Mouse (Mus musculus): Measurements from ENCODE around the gene Slbp. TPM values are rescaled to one million over a fixed set of nuclear protein-coding genes. Genes with fewer than 3 reads are reported as not detected.

Gene Slbp
- total and polyA plus RNA-seq, 2 experiments, result 5.6 to 20.7 TPM

- under 1% methylated on average over 32 of the region's 32 CpGs for WGBS
- no peaks in the 10 kb centered on the region for H3K27me3 ChIP-seq (ENCODE audit: control insufficient read depth, insufficient read depth, low read length)
- no peak for DNase-seq (ENCODE audit: extremely low read depth, low read depth, low spot score)
- TF ChIP-seq POLR2A (IDR thresholded peaks at IDR 0.05; ENCODE audit: extremely low read depth, insufficient read depth, low read length) (no peak), CTCF (IDR thresholded peaks at IDR 0.05; ENCODE audit: low read depth, low read length) (no peak)
- peak overlapping the region; percentile 77 for H3K4me3 ChIP-seq (ENCODE audit: insufficient read depth, low read depth, low read length)
- H3K4me1 ChIP-seq (ENCODE audit: control insufficient read depth, insufficient read depth, low read length), result peaks cover 6% of the 10 kb centered on the region
- peaks cover 2% of the 10 kb centered on the region; the same call in 1 of the 2 replicates for H3K36me3 ChIP-seq (ENCODE audit: control insufficient read depth, insufficient read depth, low read length)
- peaks cover 6% of the 10 kb centered on the region; the same call in 1 of the 2 replicates for H3K79me2 ChIP-seq (ENCODE audit: control insufficient read depth, insufficient read depth, low read length)
- H3K9ac ChIP-seq (ENCODE audit: low read depth, low read length), result peak overlapping the region; percentile 86
- H3K27ac ChIP-seq (replicated peaks; ENCODE audit: insufficient read depth, low read depth, low read length), result peak overlapping the region; percentile 81
These were observed 4.9 kb upstream of the Slbp start for GRCm38 (mm10) chr5:33657251-33657786.

DNA sequence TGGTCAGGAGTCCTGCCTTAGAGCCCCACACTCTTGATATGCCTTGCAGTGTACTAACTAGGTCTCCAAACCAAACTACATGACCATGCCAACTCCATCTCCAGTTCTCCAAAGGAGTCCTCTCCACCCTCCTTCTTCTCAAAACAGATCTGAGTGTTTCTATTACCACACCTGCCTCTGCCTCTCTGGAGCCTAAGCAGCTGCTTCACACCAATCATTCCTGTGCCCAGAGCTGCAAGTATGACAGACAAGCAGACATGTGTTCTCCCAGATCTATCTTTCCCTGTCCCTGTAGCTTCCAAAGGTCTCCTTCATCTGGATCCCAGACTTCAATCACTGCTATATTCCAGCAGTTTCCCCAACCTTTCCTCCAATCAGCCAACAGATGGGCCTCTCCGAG, 4.4 kb upstream of the Slbp start:
- peak overlapping the region; percentile 81 for H3K27ac ChIP-seq (replicated peaks; ENCODE audit: insufficient read depth, low read depth, low read length)
- TF ChIP-seq POLR2A (IDR thresholded peaks at IDR 0.05; ENCODE audit: extremely low read depth, insufficient read depth, low read length), result no peak
- no peak for TF ChIP-seq CTCF (IDR thresholded peaks at IDR 0.05; ENCODE audit: low read depth, low read length)
- DNase-seq (ENCODE audit: extremely low read depth, low read depth, low spot score), result no peak
- peaks cover 2% of the 10 kb centered on the region; the same call in 1 of the 2 replicates for H3K36me3 ChIP-seq (ENCODE audit: control insufficient read depth, insufficient read depth, low read length)
- H3K9ac ChIP-seq (ENCODE audit: low read depth, low read length), result peak overlapping the region; percentile 86
- H3K79me2 ChIP-seq (ENCODE audit: control insufficient read depth, insufficient read depth, low read length), result peaks cover 6% of the 10 kb centered on the region; the same call in 1 of the 2 replicates
- peaks cover 6% of the 10 kb centered on the region for H3K4me1 ChIP-seq (ENCODE audit: control insufficient read depth, insufficient read depth, low read length)
- H3K4me3 ChIP-seq (ENCODE audit: insufficient read depth, low read depth, low read length), result peak overlapping the region; percentile 77; the same call in 1 of the 2 replicates
- WGBS, result 4% methylated on average over 1 of the region's 1 CpGs
- no peaks in the 10 kb centered on the region for H3K27me3 ChIP-seq (ENCODE audit: control insufficient read depth, insufficient read depth, low read length)

GRCm38 (mm10) chr5:33655251-33655840, 3.0 kb upstream of the Slbp start:
- Histone ChIP-seq H3K27ac (replicated peaks; ENCODE audit: insufficient read depth, low read depth, low read length) (no peak overlapping the region), H3K9ac (ENCODE audit: low read depth, low read length) (no peak overlapping the region), H3K27me3 (ENCODE audit: control insufficient read depth, insufficient read depth, low read length) (no peaks in the 10 kb centered on the region), H3K4me3 (ENCODE audit: insufficient read depth, low read depth, low read length) (no peak overlapping the region), H3K36me3 (ENCODE audit: control insufficient read depth, insufficient read depth, low read length) (peaks cover 2% of the 10 kb centered on the region; the same call in 1 of the 2 replicates), H3K4me1 (ENCODE audit: control insufficient read depth, insufficient read depth, low read length) (peaks cover 6% of the 10 kb centered on the region), H3K79me2 (ENCODE audit: control insufficient read depth, insufficient read depth, low read length) (peaks cover 6% of the 10 kb centered on the region; the same call in 1 of the 2 replicates)
- DNase-seq (ENCODE audit: extremely low read depth, low read depth, low spot score), result no peak
- WGBS, result 96% methylated on average over 10 of the region's 10 CpGs
- TF ChIP-seq CTCF (IDR thresholded peaks at IDR 0.05; ENCODE audit: low read depth, low read length) (no peak), POLR2A (IDR thresholded peaks at IDR 0.05; ENCODE audit: extremely low read depth, insufficient read depth, low read length) (no peak)

- peaks cover 6% of the 10 kb centered on the region; the same call in 1 of the 2 replicates for H3K79me2 ChIP-seq (ENCODE audit: control insufficient read depth, insufficient read depth, low read length)
- no peak overlapping the region for H3K27ac ChIP-seq (replicated peaks; ENCODE audit: insufficient read depth, low read depth, low read length)
- WGBS, result 92% methylated on average over 13 of the region's 13 CpGs
- no peak overlapping the region for H3K4me3 ChIP-seq (ENCODE audit: insufficient read depth, low read depth, low read length)
- peaks cover 6% of the 10 kb centered on the region for H3K4me1 ChIP-seq (ENCODE audit: control insufficient read depth, insufficient read depth, low read length)
- no peaks in the 10 kb centered on the region for H3K27me3 ChIP-seq (ENCODE audit: control insufficient read depth, insufficient read depth, low read length)
- H3K9ac ChIP-seq (ENCODE audit: low read depth, low read length), result no peak overlapping the region
- TF ChIP-seq POLR2A (IDR thresholded peaks at IDR 0.05; ENCODE audit: extremely low read depth, insufficient read depth, low read length) (no peak), CTCF (IDR thresholded peaks at IDR 0.05; ENCODE audit: low read depth, low read length) (no peak)
- DNase-seq (ENCODE audit: extremely low read depth, low read depth, low spot score), result no peak
- peaks cover 5% of the 10 kb centered on the region for H3K36me3 ChIP-seq (ENCODE audit: control insufficient read depth, insufficient read depth, low read length)
These were observed 2.0 kb upstream of the Slbp start for GRCm38 (mm10) chr5:33654424-33654823.

DNA sequence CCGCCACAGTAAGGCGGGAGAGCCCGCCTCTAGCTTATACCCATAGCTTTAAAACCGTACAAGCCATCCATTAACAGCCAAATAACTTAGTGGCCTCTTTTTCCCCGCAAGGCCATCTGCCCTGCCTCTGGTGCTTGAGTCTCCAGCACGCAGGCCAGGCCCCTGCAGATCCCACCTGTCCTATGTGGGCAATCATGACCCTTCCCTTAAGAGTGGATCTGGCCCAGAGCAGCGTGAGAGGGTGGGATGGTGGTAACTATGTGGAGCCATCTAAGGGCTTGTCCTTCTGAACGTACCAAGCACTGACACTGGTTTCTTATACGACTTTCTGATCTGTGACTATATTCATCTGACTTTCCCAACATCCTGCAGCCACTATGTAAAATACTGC, 404 bp upstream of the Slbp start:
- Histone ChIP-seq H3K9ac (ENCODE audit: low read depth, low read length) (no peak overlapping the region), H3K4me1 (ENCODE audit: control insufficient read depth, insufficient read depth, low read length) (peaks cover 6% of the 10 kb centered on the region), H3K79me2 (ENCODE audit: control insufficient read depth, insufficient read depth, low read length) (peaks cover 8% of the 10 kb centered on the region; the same call in 1 of the 2 replicates), H3K27me3 (ENCODE audit: control insufficient read depth, insufficient read depth, low read length) (no peaks in the 10 kb centered on the region), H3K36me3 (ENCODE audit: control insufficient read depth, insufficient read depth, low read length) (peaks cover 16% of the 10 kb centered on the region), H3K4me3 (ENCODE audit: insufficient read depth, low read depth, low read length) (no peak overlapping the region), H3K27ac (replicated peaks; ENCODE audit: insufficient read depth, low read depth, low read length) (no peak overlapping the region)
- TF ChIP-seq CTCF (IDR thresholded peaks at IDR 0.05; ENCODE audit: low read depth, low read length) (no peak), POLR2A (IDR thresholded peaks at IDR 0.05; ENCODE audit: extremely low read depth, insufficient read depth, low read length) (no peak)
- peak; percentile 9 for DNase-seq (ENCODE audit: extremely low read depth, low read depth, low spot score)
- WGBS, result 12% methylated on average over 9 of the region's 9 CpGs

DNA sequence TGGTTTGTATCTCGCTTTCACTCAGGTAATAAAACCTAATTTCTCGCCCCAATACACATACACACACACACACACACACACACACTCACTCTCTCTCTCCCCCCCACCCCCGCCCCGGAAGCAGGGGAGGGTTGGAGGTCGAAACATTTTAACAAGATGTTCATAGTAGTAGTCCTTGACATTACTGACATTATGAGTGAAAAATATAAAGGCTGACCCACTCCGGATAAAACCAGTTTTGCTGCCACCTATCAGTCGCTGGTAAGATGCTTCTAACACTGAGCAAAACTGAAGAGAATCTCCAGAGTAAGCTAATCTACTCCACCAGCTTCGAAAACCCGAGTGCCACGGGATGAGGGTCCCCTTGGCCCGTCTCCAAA, 843 bp downstream of the Slbp start:
- Histone ChIP-seq H3K36me3 (ENCODE audit: control insufficient read depth, insufficient read depth, low read length) (peaks cover 19% of the 10 kb centered on the region), H3K79me2 (ENCODE audit: control insufficient read depth, insufficient read depth, low read length) (peaks cover 3% of the 10 kb centered on the region; the same call in 1 of the 2 replicates), H3K9ac (ENCODE audit: low read depth, low read length) (peak overlapping the region; percentile 86), H3K4me1 (ENCODE audit: control insufficient read depth, insufficient read depth, low read length) (peaks cover under 1% of the 10 kb centered on the region; the same call in 1 of the 2 replicates), H3K4me3 (ENCODE audit: insufficient read depth, low read depth, low read length) (peak overlapping the region; percentile 88), H3K27ac (replicated peaks; ENCODE audit: insufficient read depth, low read depth, low read length) (peak overlapping the region; percentile 95), H3K27me3 (ENCODE audit: control insufficient read depth, insufficient read depth, low read length) (no peaks in the 10 kb centered on the region)
- TF ChIP-seq CTCF (IDR thresholded peaks at IDR 0.05; ENCODE audit: low read depth, low read length) (no peak), POLR2A (IDR thresholded peaks at IDR 0.05; ENCODE audit: extremely low read depth, insufficient read depth, low read length) (no peak)
- peak; percentile 13 for DNase-seq (ENCODE audit: extremely low read depth, low read depth, low spot score)
- 4% methylated on average over 11 of the region's 11 CpGs for WGBS

Data from liver, adult 2 months (tissue).